Mouse (Mus musculus): ENCODE results near the gene Wnt5b. TPM values are rescaled to one million over a fixed set of nuclear protein-coding genes. Genes with fewer than 3 reads are reported as not detected.

The Wnt5b gene
- total RNA-seq (2017), result 0.23 TPM in 1 of 2 replicates, not detected in the other

DNA sequence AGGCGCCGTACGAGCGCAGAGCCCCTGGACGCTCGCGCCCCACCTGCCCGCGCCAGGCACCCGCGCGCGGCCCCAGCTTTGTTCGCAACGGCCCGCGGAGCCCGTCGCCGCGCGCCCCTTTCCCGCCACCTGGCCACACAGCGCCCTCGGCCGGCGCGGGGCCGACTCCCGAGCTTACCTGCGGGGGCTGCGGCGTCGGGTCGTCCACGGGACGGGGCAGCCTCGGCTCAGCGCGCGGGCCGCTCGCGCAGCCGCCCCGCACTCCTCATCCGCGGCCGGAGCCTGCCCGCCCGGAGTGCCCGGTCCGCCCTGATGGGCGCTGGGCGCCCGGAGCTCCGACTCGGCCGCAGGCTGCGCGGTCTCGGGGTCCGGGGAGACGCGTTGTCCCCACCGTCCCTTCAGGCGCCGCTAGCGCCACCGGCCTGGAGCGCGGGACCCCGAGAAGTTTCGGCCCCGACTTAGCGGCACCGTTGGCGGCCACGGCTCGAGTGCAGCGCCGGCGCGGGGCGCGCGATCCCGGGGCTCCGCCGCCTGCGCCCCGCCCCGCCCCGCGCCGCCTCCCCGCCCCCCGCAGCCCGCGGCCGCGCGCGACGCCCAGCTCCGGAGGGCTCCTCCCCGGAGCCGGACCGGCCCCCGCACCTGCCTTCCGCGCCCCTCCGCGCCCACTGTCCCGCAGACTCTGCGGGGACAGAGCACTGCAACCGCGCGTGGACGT lies at the start of gene Wnt5b:
TSS of gene Wnt5b (minus strand) at position 545 of the 715 bp plus-strand sequence.
- ATAC-seq (ENCODE audit: extremely low read depth, insufficient number of reproducible peaks, low FRiP score, poor library complexity, severe bottlenecking), result no peak

DNA sequence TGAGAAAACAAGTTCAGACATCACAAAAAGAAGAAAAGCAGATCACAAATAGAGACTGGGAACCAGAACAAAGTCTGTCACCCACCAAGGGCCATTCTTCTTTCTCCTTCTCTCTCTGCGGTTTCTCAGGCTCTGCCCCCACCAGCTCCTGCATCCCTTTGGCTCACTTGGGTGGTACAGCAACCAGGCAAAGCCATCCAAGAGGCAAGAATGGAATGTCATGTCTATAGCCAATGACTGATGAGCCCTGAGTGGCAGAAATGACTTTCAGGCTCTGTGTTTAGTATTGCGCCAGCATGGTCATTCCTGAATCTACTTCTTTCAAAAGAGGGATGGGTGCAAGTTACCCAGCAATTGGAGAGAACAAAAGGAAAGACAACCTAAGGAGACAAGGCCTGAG lies 46.7 kb upstream of the Wnt5b start:
- ATAC-seq (ENCODE audit: extremely low read depth, insufficient number of reproducible peaks, low FRiP score, poor library complexity, severe bottlenecking), result no peak

DNA sequence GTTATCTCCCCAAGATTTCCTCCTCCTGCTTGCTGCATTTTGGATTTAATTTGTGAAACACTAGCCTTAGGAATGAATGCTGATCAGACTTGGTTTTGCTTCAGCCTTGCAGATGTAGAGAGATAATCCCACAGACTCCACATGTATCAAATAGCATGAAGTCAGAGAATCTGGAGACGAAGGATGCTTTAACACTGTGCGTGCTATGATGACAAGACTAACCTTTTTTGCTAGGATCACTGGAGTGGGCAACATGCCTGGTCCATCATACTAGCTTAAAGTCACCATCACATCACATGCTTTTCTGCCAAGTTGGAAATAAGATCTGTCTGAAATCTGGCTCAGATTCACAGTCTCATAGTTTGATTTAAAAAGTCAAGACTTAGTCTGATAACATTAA lies 43.8 kb upstream of the Wnt5b start:
- no peak for ATAC-seq (ENCODE audit: extremely low read depth, insufficient number of reproducible peaks, low FRiP score, poor library complexity, severe bottlenecking)

DNA sequence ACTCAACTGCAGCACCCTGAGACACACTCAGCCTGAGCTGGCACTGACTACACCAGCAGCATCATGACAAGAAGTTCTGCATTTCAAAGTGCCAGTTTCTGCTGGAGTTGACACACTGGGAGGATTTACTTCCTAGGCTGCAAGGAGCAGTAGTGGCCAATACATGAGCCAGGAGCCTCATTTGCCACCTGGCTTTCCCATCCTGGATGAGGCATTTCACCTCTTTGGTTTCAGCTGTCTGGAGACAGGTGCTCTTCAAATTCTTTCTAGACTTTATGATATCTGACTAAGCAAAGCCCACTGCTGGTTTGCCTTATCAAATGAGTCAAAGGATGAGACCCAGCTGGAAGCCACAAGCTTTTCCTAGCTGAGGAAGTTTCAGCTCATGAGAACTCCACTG lies 43.3 kb upstream of the Wnt5b start:
- ATAC-seq (ENCODE audit: extremely low read depth, insufficient number of reproducible peaks, low FRiP score, poor library complexity, severe bottlenecking), result no peak

DNA sequence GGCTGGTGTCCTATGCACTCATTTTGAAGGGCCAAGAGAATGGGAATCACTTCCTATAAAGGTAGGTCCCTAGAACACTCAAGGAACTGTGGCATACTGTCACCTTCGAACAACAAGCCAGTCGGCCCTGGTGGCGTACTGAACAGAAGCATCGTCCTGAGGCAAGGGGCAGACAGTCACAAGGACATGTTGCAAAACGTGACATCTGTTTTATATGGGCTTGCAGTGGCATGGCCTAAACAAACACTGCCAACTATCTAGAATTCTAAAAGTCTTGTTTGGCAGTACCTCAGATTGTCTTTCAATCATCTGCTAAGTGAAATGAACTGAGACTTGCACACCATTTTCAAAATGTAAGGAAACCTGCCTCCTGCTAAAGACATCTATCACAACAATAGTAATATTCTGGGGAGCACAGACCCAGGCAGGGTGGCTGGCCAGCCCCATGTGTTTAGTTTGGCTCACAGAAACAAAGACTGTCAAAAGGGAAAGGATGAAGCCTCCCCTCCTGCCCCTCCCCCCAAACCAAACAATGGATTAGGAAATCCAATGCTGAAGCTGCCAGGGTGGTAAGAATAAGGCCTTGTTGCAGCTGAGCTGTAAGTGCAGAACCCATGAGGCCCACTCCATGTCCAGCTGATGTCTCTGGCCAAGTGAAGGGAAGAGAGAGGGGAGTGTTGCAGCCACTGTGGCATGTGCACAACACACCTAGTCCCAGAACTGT lies 41.7 kb upstream of the Wnt5b start:
- no peak for ATAC-seq (ENCODE audit: extremely low read depth, insufficient number of reproducible peaks, low FRiP score, poor library complexity, severe bottlenecking)

DNA sequence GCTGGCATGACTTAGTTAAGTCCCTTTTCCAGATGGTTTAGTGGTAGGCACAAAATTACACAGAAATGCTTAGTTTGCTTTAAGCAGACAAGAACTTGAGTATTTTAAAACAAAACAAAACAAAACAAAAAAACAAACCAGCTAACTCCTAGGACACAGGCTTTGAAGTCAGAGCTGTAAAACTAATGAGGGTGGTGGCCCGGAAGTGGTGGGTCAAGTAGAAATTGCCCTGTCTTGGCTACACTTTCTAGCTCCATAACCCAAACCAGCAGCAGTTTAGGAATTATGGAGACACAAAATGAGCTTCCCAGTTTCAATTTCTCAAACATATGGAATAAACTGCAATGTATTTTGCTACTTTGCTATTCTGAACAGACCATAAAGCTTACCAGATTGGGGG lies 39.9 kb upstream of the Wnt5b start:
- no peak for ATAC-seq (ENCODE audit: extremely low read depth, insufficient number of reproducible peaks, low FRiP score, poor library complexity, severe bottlenecking)

DNA sequence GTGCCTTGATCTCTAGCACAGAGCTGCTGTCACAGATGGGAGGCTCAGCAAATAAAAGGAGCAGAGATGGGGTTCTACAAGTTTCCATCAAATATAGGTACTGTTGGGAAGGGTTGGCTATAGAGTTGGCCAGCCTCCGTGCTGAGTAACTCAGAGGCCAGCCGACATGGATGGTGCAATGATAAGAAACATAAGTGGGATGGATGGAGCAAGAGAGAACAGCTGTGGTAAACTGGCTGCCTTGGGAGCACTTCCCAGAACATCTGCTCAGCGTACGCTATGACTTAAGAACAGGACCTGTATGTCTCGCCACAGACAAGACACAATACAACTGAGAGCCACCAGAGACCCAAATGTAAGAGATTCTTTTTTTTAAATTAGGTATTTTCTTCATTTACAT lies 39.0 kb upstream of the Wnt5b start:
- ATAC-seq (ENCODE audit: extremely low read depth, insufficient number of reproducible peaks, low FRiP score, poor library complexity, severe bottlenecking), result no peak

DNA sequence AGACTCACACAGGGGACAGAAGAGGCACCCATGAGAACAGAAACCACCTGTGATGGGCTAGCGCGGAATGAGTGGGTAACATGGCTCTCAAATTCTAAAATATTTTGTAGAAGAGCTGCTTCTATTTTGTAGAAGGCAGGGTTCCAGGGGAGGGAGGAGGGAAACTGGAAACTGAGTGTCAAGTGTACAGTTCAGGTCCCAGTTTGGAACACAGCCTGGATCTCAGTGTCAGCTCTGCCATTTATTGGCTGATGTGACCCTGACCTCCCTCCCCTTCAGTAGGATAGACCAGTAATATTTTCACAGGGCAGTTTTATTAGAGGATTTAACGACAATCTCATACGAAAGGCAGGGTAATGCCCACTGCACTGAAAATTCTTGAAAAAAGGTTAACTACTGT lies 32.6 kb upstream of the Wnt5b start:
- ATAC-seq (ENCODE audit: extremely low read depth, insufficient number of reproducible peaks, low FRiP score, poor library complexity, severe bottlenecking), result no peak

DNA sequence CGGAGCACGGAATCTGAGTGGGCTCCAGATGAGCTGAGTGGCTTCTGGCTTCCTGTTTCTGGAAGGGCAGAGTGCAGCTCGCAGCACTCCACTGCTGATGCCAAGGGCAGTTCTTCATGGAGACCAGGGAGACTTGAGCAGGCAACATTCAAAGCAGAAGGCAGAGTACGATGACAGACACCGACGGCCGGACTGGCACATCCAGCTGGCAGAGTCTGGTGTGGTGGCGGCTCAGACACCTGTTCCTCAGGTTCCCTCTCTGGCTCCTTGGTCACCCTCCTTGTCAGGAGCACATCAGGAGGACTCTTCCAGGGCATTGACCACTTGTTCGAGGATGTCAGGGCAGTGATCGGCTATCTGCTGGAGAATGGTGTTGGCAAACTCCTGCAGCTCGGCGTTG lies 31.2 kb upstream of the Wnt5b start:
- ATAC-seq (ENCODE audit: extremely low read depth, insufficient number of reproducible peaks, low FRiP score, poor library complexity, severe bottlenecking), result no peak

DNA sequence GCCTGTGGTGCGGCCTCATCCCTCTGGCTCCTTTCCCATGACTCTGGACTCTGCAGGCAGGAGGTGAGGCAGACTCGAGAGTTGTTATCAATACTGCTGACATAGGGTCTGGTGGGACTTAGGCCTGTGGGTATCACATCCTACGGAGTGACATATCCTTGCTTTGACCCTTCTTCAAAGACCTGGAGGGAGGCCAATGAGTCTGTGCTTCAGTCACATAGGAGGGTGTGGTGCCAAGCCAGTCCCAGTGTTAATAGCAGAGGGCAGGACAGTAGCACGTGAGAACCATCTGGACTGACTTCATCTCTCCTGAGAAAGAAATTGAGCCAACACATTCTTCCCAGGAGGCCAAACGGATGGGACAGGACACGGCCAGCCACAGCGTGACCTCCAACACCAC lies 28.1 kb upstream of the Wnt5b start:
- ATAC-seq (ENCODE audit: extremely low read depth, insufficient number of reproducible peaks, low FRiP score, poor library complexity, severe bottlenecking), result no peak

DNA sequence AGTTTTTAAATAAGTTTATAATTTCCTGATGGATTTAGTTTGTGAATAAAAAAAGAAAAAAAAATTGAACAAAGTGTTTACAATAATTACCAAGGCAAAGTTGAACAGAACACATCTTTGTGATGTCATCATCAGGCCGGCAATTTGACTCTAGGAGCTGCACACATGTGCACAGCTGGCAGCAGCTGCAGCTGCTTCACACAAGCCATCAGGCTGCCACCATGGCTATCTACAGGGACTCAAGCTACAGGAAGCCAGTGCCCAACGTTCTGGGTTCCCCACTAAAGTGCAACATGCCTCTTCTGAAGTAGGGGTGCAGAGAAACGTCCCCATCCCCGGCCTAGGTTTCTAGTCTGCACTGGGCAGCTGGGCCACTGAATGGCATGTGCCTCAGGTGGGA lies 26.6 kb upstream of the Wnt5b start:
- ATAC-seq (ENCODE audit: extremely low read depth, insufficient number of reproducible peaks, low FRiP score, poor library complexity, severe bottlenecking), result no peak

DNA sequence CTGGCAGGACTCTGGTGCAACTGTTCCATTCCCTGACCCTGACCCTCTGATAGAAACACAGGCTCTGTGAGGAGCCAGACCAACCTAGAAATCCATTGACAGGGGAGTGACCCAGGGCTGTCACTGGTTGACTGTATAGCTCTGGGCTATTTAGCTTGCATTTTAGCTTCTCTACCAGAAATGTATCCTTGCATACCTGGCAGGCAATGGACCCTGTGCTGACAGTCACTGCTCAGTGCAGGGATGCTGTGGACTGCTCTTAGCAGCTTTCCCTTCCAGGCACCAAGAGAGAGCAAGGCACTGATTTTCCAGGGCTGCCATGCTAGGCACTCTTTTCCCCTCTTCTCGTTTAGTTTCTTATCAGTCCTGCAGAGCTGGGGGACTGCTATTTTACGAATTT lies 24.2 kb upstream of the Wnt5b start:
- ATAC-seq (ENCODE audit: extremely low read depth, insufficient number of reproducible peaks, low FRiP score, poor library complexity, severe bottlenecking), result no peak

DNA sequence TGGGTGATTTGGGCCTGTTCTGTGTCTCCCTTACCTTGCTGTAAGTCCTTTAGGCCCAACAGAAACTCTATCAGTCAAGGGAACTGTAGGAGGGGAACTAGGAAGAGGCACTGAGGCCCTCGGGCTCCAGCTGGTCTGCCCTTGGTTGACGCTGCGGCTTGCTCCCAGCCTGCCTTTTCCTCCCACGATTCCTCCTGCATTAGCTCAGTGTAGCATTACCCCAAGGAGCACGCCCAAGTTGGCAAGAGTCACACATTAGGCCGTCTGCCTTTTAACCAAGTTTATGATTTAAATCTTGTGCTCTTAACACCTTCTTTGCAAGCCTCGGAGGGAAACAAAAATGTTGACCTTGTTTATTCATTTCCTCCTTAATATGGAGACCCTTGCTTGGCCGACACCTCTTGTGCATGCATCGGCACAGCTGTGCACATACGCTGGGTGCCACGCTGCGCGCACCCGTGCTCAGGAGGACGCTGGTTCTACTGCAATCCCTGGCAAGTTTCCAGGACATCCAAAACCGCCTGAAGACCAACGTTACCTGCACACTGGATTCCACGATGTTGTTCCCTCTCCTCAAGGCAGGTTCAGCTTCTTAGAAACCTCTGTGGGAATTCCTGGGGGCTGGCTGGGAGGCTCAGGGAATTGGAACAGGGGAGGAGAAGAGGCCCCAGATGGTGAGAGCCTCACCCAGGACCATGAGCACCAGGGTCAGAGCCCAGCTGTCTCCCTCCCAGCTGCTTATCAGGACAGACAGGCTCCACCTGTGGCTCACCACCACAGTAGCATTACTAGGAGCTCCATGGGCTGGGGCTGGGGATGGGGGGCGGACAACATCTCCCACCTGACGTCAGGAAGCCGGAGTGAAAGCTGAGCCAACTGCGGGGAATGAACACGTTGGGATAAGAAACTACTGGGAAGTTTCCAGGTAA lies 21.6 kb upstream of the Wnt5b start:
- ATAC-seq (ENCODE audit: extremely low read depth, insufficient number of reproducible peaks, low FRiP score, poor library complexity, severe bottlenecking), result no peak

DNA sequence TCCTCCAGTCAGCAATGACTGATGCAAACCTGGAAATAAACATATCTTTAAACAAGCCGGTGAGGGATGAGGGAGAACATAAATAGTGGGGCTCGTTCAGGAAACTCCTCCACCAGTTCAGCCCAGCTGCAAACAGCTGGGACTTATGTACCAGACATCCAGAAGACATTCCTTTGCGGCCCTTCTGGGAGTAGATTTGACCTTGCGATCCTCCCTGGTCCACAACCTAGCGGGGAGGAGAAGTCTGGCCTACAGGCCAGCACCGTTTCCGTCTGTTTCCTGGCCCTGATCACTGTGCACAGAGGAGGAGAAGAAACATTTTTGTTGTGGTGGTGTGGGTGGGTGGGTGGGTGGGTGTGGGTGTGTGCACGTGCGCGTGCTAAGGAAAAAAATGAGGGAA lies 18.4 kb upstream of the Wnt5b start:
- no peak for ATAC-seq (ENCODE audit: extremely low read depth, insufficient number of reproducible peaks, low FRiP score, poor library complexity, severe bottlenecking)

DNA sequence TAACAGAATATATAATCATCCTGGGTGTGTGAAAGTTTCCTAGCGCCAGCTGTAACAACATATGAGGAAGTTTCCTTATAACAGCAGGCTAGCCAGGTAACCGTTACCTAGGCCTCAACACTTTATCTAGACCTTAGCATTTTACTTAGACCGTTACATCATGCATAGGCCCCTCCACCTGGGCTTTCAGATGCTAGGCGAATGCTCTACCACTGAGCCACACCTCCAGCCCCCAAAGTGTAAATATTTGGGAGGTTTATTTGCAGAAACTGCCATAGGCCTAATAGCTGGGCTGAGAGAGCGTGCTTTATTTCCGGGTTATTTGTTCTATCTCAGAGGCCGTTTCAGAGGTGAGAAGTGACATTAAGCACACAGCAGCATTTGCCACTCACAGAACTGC lies 14.7 kb upstream of the Wnt5b start:
- ATAC-seq (ENCODE audit: extremely low read depth, insufficient number of reproducible peaks, low FRiP score, poor library complexity, severe bottlenecking), result no peak

DNA sequence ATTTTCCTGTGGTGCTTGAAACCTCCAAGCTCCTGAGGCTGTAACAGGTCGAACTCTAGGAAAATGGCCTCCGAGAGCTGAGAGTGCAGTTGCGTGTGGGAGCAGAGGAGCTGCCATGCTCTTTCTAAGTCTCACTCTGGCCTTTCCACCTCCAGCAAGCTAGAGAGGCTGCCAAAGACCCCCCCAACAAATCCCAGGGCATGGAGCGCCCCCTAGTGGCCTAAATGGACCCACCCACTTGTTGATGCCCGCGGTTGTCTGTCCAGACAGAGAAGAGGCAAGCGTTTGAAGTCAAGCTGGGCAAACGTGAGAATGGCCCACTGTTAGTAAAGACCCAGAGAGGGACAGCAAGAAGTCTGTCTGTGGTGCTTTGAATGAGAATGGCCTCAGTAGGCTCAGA lies 10.3 kb upstream of the Wnt5b start:
- ATAC-seq (ENCODE audit: extremely low read depth, insufficient number of reproducible peaks, low FRiP score, poor library complexity, severe bottlenecking), result no peak

DNA sequence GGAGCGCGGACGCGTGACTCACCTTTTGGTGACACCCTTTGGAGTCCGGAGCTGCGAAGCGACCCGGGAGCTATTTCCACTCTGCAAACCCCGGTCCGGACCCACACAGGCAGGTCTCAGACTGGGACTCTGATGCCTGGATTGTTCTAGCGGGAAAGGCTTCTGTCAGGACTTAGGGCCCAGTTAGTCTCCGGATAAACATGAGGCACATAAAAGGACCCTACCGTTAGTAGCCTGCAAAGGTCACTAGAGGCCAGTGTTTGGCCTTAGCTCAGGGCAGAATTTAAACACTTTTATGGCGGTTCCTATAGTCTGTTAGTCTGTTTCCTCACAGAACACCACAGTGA lies 344 bp upstream of the Wnt5b start:
- ATAC-seq (ENCODE audit: extremely low read depth, insufficient number of reproducible peaks, low FRiP score, poor library complexity, severe bottlenecking), result no peak

DNA sequence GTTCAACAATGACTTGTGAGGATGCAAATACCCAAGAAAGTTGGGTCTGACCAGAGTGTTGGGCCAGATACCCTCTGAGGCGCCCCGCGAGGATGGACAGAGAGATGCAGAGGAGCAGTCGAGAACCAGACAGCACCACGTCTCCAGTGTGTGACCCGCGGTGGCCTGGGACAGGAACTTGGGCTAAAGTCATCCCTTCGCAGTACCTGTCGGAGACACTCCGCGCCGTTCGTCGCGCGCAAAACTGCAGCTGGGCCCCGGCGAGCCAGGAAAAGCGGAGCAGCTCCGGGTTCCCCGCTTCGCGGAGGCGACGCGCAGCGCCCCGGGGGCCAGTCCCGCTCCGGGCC lies 718 bp downstream of the Wnt5b start:
- no peak for ATAC-seq (ENCODE audit: extremely low read depth, insufficient number of reproducible peaks, low FRiP score, poor library complexity, severe bottlenecking)

DNA sequence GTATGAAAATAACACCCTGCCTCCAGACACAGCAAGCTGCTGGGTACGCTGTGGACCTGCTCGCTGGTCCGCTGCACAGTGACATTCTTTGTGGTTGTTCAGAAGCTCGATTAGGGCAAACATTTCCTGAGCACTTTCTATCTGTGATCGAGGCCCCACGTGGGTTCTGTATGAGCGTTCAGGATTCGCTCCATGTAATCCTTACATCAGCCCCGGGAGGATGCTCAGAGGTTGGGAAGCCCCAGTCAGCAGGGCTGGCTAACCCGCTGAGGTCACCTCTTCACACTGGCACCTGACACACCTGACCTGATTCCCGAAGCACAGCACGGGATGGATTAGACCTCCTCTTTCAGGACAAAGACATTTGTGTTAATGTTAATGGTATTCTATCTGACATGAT lies 8.3 kb downstream of the Wnt5b start:
- ATAC-seq (ENCODE audit: extremely low read depth, insufficient number of reproducible peaks, low FRiP score, poor library complexity, severe bottlenecking), result no peak

DNA sequence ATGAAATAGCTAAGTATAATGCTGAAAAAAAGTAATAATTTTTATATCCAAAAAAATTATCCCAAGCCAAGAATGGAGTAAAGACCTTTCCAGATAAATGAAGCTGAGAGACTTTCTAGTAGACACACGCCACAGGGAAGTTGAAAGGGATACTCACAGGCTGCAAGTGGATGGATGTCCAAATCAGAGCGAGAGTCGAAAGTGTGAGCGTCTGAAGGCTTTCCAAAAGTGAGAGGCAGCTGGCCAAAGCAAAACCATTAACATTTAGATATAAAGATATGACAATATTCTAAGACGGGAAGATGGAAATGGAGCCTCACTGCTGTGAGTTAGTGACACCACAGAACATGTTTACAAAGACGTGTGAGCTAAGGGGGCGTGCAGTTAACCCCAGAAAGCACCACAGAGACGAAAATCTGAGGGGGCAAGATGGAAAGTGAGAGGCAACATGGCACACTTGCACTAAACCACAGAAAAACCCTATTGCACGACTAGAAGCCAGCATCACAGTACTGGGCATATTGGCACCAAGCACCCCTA lies 10.9 kb downstream of the Wnt5b start:
- ATAC-seq (ENCODE audit: extremely low read depth, insufficient number of reproducible peaks, low FRiP score, poor library complexity, severe bottlenecking), result no peak

All from neutrophil, adult 5-6 weeks (primary cell).